Mouse (Mus musculus): ENCODE measurements at regions not wholly inside any gene's neighbourhood (a gene's known extent, or its start where the extent isn't known, plus 50 kb on each side); places are given as distances from the start of the nearest gene placed in this dataset.

DNA sequence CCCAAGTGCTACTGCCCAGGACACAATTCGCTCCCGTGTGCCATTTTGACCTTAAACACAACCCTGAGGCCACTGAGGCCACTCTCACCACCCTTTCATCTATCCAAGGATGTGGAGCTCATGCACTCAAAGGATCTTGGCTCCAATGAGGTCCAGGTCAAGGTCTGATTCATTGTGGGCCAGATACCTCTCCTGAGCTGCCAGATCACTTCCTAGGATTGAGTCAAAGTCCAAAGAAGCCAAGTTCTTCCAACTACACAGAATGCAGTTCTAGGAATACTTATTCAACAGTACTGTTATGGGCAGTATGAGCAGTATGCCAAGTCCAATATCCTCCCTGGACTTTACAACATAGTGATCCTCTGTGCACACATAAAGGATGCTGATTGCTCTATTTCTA is 304.9 kb downstream of the Inhba start:
- no peak for DNase-seq (ENCODE audit: low spot score in 2 of 2)

DNA sequence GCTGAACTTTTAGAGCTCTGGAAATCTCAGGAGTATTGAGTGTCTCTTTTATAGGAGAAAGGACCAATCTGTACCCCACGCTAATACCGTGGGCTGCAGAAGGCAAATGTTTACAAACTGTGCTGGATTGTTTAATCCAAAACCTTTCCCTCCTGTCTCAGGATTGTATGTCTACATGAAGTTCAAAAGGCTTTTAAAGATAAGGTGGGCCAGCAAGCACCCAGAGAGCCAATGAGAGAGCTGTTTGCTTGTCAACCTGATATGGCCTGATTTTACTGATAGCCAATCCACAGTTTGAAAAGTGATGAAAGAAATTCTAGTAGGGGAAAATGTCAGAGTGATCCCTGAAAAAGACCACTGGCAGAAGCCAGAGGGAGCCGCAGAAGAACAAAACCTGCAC is 305.8 kb downstream of the Inhba start:
- DNase-seq (ENCODE audit: low spot score in 2 of 2) = no peak

DNA sequence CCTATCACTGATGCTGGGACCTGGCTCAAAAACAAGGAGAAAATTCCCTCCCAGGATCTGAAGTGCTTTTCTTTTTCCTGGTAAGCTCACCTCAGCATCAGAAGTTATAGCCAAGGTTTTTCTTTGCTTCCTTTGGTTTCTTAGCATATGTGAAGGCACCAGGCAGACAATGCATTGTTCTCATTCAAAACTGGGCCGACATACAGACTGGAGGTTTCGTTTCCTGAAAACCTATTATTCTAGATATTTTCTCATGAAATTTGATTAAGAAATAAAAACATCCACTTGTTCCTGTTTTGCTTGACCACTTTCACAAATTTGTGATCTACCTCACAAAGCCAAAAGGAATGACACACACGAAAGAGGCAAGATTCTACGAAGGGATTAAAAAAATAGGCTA is 308.7 kb downstream of the Inhba start:
- no peak for DNase-seq (ENCODE audit: low spot score in 2 of 2)

DNA sequence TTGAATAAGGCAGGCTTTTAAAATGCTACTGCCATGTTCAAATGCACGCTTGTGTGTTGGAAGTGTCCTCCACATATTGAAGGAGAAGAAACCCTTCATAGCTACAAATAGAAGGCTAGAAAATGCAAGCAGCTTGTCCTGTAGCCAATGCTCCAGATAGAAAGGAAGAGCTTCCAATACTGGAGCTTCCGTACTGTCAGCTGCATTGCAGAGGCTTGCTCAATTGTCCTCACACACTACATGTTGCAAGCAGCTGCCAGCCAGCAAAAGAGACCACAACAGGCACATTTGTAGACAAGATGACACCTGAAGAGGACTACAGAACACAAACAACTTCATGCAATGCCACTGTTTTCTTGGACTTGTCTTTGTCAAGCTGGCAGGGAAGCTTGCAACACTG is 314.0 kb downstream of the Inhba start:
- no peak for DNase-seq (ENCODE audit: low spot score in 2 of 2)

DNA sequence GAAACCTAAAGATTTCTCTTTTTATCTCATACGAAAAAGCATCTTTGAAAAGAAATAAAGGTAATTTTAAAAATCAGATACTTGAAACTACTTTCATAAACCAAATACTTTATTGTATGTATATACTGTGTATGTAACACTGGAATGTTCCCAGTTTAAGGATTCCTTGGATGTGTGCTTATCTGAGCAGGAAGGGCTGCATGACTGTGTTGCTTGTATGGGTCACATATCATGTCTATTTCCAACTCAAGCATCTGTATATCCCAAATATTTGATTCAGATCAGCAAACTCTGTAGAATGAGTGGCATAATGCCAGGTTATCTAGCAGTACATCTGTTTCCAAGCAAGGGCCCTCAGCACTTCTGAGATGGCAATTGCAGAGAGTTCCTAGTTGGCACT is 330.1 kb downstream of the Inhba start:
- DNase-seq (ENCODE audit: low spot score in 2 of 2) = no peak

DNA sequence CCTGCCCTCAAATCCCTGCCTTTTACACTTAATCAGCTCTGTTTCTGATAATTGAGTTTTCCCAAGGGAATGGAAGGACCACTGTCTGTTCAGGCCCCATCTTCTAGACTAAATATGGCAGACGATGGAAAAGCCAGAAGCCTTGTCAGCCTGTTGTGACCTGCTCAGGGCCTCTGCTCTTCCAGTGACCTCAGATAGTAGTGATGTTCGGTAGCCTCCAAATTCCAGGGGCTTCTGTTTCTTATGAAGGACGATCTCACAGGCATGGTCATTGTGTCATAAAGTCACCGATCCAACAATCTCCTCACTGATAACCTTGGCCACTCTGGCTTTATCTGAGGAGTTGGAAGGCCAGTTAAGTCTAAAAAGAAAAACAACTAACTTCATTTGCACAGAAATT is 330.5 kb downstream of the Inhba start:
- no peak for DNase-seq (ENCODE audit: low spot score in 2 of 2)

DNA sequence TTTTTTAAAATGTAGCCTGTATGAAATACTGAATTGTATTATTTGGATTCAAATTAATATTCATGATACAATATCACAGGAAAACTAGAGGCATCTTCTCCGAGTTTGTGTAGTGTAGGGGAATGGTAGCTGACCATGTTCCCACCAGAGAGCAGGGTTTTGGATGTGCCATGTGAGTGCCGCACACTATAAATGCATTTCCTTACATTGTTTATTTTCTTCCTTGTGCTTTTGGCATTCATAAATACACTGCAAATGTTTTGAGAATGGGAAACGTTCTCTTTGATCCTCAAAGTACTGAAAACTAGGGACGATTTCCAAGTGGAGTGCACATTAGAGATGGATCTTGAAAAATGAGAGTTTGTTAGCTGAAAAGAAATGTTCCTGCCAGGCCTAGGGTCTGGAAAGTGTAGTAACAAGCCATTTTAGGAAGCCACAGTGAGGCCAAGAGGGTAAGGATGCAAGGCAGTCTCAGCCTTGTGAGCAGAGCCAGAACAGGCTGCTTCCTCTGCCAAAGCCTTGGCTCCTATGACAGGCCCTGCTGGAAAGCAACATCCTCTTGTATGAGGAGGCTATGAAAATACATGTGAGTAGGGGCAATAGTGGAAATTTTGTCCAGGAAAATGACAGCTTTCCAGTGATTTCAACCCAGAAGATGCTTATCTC is 331.8 kb downstream of the Inhba start:
- DNase-seq (ENCODE audit: low spot score in 2 of 2) = no peak

DNA sequence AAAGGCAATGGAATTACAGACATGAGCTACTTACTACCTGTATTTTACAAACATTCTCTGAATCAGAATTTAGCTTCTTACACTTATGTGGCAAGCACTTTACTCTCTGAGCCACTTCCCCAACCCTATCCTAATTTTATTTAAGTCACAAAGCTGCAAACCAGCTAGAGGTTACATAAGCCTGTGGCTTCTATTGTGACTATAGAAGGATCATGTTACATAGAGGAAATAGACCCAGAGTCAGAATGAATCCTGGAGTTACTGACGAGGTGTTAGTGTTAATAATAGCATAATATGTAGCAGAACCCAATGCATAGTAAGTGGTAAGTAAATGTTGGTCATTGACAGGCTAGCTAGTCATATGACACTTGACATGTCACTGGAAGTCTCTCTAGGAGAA is 337.7 kb downstream of the Inhba start:
- no peak for DNase-seq (ENCODE audit: low spot score in 2 of 2)

DNA sequence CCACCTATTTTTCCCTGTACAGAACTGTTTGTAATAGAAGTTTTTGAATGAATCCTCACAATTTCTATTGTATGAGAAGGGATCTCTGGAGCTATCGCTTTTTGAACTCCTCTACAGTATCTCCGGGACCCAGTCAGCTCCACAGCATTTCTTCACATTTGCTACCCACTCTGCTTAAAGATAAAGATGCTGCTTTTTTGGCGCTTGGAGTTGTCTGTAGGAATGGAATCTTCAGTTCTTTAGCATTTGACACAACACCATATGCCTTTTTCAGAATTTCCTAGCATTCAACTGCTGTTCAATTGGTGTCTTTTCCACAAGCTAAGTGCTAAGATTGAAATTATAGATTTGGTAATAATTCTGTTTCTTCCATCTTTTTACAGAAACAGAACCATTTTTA is 338.4 kb downstream of the Inhba start:
- DNase-seq (ENCODE audit: low spot score in 2 of 2) = no peak

DNA sequence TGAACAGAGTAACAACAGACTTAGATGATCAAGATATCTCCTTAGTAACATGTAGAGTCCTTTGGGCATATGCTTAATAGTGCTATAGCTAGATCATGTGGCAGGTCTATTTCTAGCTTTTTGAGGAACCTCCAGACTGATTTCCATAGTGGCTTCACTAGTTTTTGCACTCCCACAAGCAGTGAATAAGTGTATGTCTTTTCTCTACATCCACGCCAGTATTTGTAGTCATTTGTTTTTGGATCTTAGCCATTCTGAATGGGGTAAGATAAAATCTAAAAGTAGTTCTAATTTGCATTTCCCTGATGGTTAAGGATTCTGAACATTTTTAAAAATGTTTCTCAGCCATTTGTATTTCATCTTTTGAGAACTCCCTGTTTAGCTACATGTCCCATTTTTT is 343.7 kb downstream of the Inhba start:
- no peak for DNase-seq (ENCODE audit: low spot score in 2 of 2)

DNA sequence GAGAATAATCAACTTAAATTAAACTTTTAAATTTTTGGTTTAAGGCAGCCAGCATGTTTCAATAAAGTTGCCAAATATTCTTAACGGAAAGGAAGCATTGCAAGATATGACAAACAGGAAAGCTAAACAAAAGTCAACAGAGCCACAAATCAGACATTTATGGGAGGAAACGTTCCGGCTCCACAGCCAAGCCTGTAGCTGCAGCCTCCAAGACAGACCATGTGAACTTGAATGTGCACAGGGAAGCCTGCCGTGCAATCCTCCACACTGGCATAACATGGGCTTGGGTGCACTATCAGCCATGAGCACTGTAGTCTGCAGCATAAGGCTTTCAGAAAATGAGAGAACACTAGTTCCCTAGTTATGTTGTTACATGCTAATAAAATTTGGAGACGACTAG is 367.8 kb downstream of the Inhba start:
- DNase-seq (ENCODE audit: low spot score in 2 of 2) = no peak

DNA sequence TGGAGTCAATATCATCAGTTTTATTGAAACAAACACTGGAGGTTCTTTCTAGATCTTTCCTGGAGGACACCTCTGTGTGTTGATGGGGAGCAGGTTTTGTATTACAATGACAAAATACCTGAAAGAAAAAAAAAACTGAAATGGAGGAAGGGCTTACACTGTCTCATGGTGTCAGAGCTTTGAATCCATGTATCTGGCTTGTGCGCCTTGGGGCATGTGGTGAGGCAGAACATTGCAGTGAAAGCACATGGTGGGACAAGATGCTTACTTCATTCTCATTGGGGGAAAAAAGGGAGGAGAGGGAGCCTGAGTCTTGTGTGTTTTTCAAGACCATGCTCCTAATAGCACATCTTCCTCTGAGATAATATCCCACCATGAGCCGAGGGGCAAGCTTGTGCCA is 368.3 kb downstream of the Inhba start:
- DNase-seq (ENCODE audit: low spot score in 2 of 2) = no peak

DNA sequence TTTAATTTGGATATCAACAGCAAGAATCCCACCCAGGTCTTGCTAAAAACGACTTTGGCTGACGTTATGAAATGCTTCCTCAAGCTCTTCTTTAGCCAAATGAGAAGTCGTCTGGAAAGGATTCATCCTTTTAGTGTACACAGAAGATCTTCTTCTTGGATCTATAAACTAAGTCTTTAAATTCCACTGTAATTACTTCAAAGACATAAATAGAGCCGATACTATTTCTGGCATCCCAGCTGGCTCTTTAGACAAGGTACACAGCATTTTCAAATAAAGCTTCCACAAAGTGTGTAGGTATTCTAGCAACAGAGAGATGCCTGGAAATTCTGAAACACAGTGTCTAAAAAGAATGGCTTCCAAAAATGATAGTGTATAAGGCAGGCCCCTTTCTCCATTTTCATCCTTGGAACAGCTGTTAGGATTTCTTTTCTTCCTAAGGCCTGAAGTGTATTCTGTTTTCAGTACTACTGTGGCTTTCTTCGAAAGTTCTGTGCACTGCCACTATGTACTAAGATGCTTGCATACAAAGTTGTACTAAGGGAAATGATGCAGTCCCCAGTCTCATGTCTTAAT is 371.4 kb downstream of the Inhba start:
- no peak for DNase-seq (ENCODE audit: low spot score in 2 of 2)

DNA sequence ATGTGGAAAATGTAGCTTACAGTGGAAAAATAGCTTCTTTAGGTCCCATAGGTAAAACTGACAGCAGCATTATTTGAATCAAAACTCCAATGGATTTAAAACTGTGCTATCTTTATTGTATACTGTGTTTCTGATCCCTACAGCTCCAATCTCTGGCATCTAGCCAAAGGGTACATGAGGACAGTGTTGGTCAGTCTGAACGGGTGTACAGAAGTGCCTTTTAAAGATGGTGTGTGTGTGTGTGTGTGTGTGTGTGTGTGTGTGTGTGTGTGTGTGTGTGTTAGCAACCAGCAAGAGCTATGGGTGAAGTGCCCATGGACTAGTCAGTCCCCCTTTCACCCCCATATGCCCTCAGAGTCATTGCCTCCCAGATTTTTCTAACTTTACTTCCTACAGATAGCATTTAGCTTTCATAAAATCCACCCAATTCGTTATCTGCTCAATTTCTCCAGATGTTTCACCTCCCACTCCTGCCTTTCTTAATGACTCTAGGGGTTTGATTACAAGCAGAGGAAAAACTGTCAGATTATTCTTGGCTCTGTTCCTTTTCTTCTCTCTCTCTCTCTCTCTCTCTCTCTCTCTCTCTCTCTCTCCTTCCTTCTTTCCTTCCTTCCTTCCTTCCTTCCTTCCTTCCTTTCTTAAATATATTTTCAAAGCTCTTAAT is 404.8 kb downstream of the Inhba start:
- no peak for DNase-seq (ENCODE audit: low spot score in 2 of 2)

DNA sequence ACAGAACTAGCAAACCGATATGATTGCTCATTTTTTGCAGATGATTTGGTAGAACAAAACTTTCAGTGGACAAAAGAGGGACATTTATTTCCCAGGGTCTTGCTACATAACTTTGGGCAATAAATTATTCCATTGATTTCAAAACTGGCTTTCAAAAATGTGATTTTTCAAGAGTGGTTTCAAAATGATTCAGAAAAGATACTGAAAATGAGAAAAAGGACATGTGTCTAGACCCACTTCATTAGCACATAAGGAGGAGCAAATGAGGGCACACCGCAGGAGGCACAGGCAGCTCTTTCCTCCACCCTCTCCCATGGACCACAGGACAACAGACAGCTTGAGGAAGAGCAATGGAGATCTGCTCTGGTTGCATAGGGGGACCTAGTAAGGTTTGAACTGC is 412.5 kb downstream of the Inhba start:
- DNase-seq (ENCODE audit: low spot score in 2 of 2) = no peak

DNA sequence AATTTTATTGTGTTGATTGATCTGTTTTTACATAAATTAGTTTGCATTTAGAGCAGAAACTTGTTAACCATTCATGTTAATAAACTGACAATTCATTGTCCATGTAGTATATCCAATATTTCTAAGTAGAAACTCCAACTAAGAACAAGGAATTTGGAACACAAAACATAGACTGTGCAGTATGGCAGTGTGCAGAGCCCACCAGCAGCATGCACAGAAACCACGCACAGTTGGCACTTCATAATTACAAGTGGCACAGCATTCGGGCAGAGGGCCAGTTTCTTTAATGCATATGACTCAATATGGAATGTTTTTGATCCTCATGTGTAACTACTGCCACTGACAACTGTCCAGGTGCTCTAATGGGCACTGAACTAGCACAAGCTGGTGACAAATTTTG is 423.8 kb downstream of the Inhba start:
- DNase-seq (ENCODE audit: low spot score in 2 of 2) = no peak

DNA sequence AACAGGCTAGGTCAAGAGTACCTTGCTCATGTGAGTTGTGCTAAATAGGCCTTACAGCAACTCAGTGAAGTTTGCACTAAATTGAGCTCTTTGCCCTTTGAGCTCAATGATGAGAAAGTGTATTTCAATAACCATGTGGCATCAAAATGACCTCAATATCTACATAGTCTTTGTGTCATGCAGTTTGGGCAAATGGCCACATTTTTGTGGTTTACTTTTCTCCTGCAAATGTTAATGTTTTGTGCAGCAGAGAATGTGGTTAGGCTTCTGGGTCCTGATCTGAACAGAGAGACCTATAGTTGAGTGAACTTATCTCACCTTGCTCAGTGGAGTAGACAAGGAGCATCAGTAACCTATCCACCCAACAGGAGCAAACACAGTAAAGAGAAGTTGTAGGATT is 441.6 kb downstream of the Inhba start:
- no peak for DNase-seq (ENCODE audit: low spot score in 2 of 2)

DNA sequence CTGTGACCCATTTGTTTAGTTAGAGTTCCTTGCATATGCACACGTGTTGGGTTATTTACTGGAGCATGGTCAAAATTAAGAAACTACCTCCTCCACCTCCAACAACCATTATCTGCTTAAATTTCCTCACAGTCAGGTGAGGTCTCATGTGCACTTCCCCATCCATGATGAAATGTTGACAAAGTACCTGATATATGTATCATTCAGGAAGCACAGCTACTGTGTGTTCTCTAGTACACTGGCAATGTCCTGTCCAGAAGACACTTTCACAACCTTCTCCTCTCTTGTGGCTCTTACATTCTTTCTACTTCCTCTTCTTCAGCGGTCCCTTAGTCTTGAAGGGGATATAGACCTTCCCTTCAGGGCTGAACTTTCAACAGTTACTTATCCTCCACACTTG is 448.1 kb downstream of the Inhba start:
- no peak for DNase-seq (ENCODE audit: low spot score in 2 of 2)

DNA sequence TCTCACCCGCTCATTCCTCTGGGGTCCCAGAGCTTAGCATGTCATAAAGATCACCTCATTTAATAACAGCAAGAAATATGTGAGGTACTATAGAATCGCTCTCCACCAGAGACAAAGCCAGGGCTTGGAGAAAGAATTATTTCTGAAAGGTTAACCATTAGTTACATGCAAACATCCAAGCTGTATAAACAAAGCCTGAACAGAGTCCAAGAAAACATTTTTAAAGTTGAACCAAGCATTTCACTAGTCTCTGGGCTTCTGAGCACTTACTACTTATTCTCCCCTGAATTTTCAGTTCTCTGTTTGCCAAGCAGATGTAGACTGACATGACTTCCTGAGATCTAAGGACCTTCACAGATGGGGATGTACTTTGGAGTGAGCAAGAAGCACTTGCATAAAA is 450.0 kb downstream of the Inhba start:
- DNase-seq (ENCODE audit: low spot score in 2 of 2) = no peak

DNA sequence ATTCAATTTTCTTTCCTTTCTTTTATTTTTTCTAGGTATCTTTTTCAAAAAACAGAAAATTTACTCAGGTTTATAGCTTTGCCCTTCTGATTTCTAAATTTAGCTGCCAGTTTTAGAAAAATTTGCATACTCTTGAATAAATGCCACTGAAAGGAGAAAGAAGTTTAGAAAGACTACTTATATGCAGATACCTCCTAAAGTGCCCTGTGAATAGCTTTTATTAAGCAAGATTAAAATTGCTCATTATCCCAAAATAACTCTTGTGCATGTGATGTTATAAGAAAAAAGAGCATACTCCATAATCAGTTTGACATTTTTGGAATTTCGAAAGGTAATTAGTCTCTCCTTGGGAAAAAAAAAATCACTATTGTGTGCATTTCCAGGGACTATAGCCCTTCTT is 453.2 kb downstream of the Inhba start:
- DNase-seq (ENCODE audit: low spot score in 2 of 2) = no peak

DNA sequence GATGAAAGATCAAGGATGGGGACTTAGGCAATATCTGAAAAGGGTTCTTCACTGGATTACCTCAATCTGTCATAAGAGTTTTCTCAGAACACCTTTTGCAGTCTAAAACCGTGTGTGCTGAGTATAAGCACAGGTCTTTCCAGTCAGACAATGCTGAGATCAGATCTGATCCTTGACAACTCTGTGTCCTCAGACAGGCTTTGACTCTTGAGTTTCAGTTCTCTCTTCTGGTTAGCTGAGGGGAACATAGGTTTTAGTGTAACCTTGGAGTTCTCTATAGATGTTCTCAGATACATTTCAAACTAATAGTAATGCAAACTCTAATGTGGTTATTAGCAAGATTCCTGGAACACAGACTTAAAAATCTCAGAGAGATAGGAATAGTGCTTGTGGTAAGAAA is 453.7 kb downstream of the Inhba start:
- DNase-seq (ENCODE audit: low spot score in 2 of 2) = no peak

DNA sequence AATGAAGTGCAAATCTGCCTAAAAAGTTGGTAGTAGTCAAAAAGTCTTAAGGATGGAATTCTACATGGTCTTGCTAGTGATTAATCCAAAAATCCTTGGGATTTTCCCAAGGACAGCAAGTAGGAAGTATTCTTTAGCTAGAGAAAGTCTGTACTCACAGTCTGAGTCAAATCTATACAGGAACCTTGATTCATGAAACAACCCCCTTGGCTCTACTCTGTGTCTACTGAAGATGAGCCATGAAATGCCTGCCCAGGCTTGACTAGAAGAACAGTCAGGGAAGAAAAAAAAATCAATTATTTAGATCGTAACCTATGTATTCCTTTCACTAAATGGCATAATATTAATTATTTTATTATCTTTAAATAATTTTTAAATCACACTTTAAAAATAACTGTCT is 454.2 kb downstream of the Inhba start:
- no peak for DNase-seq (ENCODE audit: low spot score in 2 of 2)

DNA sequence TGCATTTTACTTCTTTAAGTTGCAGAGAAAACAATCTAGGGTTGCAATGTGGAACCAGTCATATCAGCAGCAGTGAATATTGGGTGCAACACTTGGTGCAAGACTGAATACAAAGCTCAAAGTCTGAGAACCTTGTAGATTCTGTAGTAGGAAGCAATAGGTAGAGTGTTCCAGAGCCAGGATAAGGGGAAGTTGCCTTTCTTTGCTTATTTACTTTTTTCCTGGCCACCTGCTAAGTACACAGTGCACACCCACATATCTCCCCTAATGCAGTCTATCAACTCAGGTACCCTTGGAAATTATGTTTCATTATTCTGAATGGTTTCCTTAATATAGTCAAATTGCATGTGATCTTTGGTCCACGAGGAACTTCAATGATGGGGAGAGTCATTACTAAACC is 464.9 kb downstream of the Inhba start:
- DNase-seq (ENCODE audit: low spot score in 2 of 2) = no peak

DNA sequence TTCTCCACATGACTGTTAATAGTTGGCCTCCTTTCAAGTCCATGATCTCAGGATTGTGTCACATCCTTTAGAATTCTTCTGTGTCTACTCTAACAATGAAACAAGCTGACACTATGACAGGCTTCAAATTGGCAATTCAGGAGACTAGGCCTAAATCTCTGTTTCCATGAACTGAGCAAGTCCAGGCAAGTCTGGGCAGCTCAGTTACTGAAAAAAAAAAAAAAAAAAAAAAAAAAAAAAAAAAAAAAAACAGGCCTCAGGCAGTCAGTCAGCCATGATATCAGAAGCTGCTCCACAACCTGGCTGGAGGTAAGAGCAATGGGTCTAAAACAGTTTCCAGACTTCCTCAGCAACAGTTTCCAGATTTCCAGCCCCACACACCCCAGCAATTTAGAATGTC is 475.6 kb downstream of the Inhba start:
- no peak for DNase-seq (ENCODE audit: low spot score in 2 of 2)
